Mouse (Mus musculus) urinary bladder, postnatal 14 days (tissue): ENCODE measurements at regions not wholly inside any gene's neighbourhood (a gene's known extent, or its start where the extent isn't known, plus 50 kb on each side); places are given as distances from the start of the nearest gene placed in this dataset.

Source experiments
- DNase-seq: peaks from one replicate; pipeline ENCODE4 v3.0.0; 2021; ENCODE audit warnings: low spot score

- DNase-seq = no peak
These were observed 530.2 kb upstream of the Pdcd1 start for GRCm38 (mm10) chr1:94582526-94582925.

- no peak for DNase-seq
These were observed 529.5 kb upstream of the Pdcd1 start for GRCm38 (mm10) chr1:94581650-94582405.

- DNase-seq = no peak
These were observed 480.6 kb upstream of the Pdcd1 start for GRCm38 (mm10) chr1:94532773-94533541.

- DNase-seq = no peak
These were observed 451.7 kb upstream of the Pdcd1 start for GRCm38 (mm10) chr1:94504080-94504520.

DNA sequence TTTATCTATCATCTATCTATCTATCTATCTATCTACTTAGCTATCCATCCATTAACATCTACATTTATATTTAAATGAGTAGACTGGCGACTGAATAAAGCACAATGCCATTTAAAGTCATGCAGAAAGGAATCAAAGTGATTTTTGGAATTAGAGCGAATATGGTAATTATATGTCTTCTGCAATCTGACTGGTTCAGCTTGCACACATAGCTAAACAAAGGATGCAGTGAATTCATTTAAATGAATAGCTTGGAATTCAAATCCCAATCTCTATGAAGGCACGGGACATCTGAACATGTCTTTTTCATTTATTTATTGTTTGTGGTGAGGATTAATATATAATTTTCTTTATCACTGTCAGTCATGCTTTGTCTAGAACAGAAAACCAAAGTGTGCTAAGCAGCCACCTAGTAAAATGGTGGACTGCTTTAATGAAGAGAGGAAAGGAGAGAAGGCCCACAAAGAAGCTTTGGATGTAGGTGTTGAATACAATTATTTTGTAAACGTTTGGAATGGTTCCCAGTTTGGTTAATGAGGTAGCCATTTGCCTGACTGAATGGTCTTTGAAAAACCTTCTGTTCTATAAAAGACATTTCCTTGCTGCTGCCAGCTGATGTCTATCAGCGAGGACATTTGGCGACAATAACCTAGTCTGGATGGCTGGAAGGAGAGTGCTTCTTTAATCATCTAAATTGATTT is 451.2 kb upstream of the Pdcd1 start:
- DNase-seq = no peak

DNA sequence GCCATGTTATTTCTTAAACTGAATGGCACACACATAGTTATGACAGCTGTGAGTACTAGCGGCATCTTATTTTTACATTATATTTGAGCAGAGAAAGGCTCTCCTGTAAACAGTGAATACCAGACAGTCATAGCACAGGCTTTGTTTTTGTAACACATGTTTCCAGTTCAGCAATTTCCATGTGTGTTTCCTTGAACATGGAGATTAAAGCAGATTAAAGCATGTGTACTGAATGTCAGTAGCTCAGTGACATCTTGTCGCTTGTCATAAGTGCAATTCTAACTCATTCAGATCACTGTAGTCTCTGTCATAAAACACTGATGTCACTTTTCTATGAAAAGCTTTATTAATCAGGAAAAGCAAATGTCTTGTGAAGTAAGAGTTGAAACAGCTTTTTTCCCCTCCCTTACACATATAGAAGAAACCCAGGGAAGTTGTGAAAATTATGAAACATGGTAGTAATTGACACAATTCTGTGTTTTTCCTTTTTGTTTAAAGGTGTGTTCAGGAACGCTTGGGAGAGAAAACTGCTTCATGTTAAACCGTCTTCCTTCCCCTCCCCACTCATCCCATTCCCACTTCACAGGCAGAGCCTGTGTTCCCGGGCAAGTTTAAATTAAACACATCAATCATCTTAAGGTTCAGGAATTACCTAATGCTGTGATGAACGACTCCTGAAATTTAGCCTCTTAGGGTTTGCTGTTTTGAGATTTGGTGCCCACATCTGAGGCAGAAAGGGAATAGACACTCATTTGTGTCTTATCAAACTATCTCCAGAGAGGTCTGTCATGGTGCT is 449.9 kb upstream of the Pdcd1 start:
- no peak for DNase-seq

- no peak for DNase-seq
These were observed 444.6 kb upstream of the Pdcd1 start for GRCm38 (mm10) chr1:94496992-94497391.

- DNase-seq = no peak
These were observed 444.0 kb upstream of the Pdcd1 start for GRCm38 (mm10) chr1:94496341-94496740.

DNA sequence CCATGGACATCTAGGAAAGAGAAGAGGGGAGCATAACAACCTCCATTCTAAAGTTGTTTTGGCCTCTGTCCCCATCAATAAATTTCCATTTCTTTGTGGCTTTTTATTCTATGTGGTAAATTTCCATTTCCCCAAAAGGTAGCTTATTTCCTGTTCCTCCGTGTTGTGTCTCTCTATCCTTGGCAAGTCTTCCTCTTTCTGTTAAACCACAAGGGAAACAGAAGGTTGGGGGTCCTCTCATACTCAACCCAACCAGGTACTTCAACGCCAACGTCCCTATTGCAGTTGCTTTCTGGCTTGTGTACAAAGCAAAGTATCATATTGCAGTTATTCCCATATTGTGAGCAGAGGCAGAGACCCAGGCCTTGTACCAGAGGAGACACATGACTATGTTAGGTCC is 434.7 kb upstream of the Pdcd1 start:
- no peak for DNase-seq

DNA sequence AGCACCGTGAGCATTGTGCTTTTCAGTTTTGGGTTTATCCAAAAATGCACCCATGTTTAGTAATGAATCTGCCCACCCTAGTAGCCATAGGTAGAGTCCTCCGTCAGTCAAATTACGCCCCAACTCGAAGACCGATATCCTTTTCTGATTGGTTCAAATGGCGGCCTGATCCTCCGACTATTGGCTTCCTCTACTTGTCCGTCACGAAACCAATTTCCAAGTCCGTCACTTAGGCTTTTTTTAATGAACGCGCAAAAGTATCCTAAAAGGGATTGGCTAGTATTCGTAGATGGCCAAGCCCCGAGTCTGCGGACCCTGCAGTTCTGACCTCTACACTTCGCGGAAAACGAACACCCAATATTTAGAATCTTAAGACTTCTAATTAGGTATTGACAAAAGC is 417.5 kb upstream of the Pdcd1 start:
- peak; percentile 29 for DNase-seq

- DNase-seq = no peak
These were observed 371.4 kb upstream of the Pdcd1 start for GRCm38 (mm10) chr1:94423731-94424130.

DNA sequence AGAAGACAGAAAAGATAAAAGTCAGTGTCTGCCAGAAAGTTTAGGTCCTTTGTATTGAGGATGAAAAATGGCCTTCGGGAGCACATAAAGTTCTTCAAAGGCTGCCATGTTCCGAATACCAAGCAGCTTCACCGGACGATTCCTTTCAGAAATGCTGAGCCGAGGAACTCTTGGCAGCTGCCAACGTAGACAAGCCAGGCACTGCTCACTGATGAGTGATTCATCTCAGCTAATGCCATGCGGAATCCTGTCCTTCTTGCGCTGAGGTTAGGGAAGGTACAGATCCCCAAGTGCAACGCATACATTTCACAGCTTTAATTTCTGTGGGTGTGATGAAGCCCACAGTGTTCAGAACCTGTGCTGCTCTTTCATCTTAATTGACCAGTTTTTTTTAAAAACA is 360.7 kb upstream of the Pdcd1 start:
- no peak for DNase-seq

- DNase-seq = no peak
These were observed 314.3 kb upstream of the Pdcd1 start for GRCm38 (mm10) chr1:94366606-94367005.

DNA sequence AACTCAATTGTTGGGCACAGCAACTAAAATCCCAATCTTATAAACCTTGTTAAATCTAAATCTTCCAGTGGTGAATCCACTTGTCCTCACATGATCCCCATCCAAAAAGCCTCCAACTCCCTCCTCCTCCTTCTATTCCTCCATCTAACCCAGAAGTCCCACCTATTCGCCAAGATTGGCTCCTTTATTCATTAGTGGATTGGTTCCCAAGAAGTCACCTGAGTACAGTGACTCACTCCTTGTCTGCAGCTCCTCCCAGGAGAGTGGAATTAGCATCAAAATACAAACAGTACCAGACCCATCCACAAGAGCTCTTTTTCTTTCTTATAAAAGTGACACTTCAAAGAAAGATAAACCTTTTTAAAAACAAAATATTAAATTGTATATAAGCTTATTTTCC is 304.6 kb upstream of the Pdcd1 start:
- DNase-seq = no peak

DNA sequence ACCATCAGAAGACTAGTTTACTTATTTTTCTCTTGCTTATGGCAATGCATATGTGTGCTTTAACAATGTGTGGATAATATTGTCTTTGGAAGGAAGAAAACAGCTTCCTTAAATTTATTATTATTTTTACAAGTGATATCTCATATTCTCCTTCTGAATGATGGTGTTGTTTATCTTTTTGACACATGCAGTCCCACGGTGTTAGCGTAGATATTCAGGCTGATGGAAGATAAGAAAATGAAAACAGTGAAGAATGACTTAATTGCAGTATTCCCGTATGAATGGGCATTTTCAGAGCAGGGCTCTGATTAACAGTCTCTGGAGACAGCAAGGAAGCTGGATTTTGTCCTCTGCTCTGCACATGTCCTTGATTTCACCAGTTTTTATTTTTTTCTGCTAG is 303.5 kb upstream of the Pdcd1 start:
- DNase-seq = no peak

GRCm38 (mm10) chr1:94342576-94342975 is 290.2 kb upstream of the Pdcd1 start:
- DNase-seq = no peak

DNA sequence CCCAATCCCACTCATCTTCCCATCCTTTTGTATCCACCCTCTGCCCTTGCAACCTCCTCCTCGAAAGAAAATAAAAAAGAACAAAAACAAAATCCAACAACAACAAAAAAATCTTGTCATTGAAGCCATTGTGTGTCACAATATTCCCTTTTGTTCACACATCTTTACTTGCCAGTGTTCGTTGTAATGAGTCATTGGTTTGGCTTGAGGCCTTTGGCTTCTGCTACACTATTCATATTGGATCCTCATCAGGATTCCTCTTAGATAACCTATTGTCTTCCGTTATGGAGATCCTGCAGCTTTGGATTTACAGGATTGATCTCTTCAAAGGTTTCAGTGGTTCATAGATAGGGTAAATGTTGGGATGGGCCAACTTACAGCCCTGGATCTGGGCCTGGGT is 288.9 kb upstream of the Pdcd1 start:
- no peak for DNase-seq

GRCm38 (mm10) chr1:94318029-94318428 is 265.7 kb upstream of the Pdcd1 start:
- no peak for DNase-seq

- DNase-seq = no peak
These were observed 246.0 kb upstream of the Pdcd1 start for GRCm38 (mm10) chr1:94298395-94298794.

DNA sequence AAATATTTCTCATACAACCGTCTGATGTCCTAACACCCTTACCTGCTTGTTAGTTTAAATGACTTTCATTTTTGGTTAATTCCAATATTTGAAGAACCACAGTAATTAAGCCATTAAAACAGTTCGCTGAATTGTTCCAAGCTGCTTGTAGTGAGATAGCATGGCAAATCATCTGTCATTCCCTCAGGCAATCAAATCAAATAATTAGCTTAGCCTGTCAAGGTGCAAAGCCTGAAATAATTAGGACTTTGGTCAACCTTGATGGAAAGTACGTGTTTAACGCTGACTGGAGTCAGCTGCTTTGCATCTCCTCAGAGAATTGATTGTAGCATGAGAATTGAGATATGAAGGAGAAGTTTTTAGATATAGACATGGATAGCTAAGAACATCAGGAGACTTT is 220.2 kb upstream of the Pdcd1 start:
- DNase-seq = no peak

GRCm38 (mm10) chr1:94263313-94263712 is 211.0 kb upstream of the Pdcd1 start:
- DNase-seq = no peak

GRCm38 (mm10) chr1:94235426-94235825 is 183.1 kb upstream of the Pdcd1 start:
- no peak for DNase-seq
